In genomic region chr11:119041325-119041716, GRCm38 (mm10) we compare ENCODE assay signal across 8 mouse cellular contexts. TPM values are rescaled to one million over a fixed set of nuclear protein-coding genes. Genes with fewer than 3 reads are reported as not detected.
DNase-seq lines count a peak whose midpoint lies in the region; ATAC-seq and TF ChIP-seq lines count a peak whose summit lies in the region.

No protein-coding gene starts in this region.

- under 1% methylated on average over 31 of the region's 31 CpGs for WGBS in kidney, postnatal 0 days
- WGBS in forebrain, embryonic 10.5 days: under 1% methylated on average over 31 of the region's 31 CpGs
- WGBS in liver, adult 2 months: under 1% methylated on average over 31 of the region's 31 CpGs

- 0 out of 2 replicates have a peak, but pooled peaks cover 4% of the 10 kb centered on the region for H3K36me3 ChIP-seq in kidney, postnatal 0 days (ENCODE audit: insufficient read depth, low read length)
- peaks cover 10% of the 10 kb centered on the region for H3K36me3 ChIP-seq in forebrain, embryonic 10.5 days (replicated peaks)
- H3K36me3 ChIP-seq in liver, adult 2 months (ENCODE audit: control insufficient read depth, insufficient read depth, low read length): no peaks in the 10 kb centered on the region; the same call in 1 of the 2 replicates

- ATAC-seq in kidney, postnatal 0 days (replicated peaks; ENCODE audit: low FRiP score, low read depth): no peak; the same call in none of the 2 replicates

- TF ChIP-seq CTCF in kidney, postnatal 0 days (IDR thresholded peaks at IDR 0.05; ENCODE audit: low read depth): no peak
- no peak for TF ChIP-seq CTCF in liver, adult 2 months (IDR thresholded peaks at IDR 0.05; ENCODE audit: low read depth, low read length)

- H3K9ac ChIP-seq in kidney, postnatal 0 days (ENCODE audit: low read depth, low read length): peak overlapping the region; percentile 51
- H3K9ac ChIP-seq in liver, adult 2 months (ENCODE audit: low read depth, low read length): peak overlapping the region; percentile 80

- peaks cover 57% of the 10 kb centered on the region for H3K27me3 ChIP-seq in kidney, postnatal 0 days (ENCODE audit: insufficient read depth, low read length)
- H3K27me3 ChIP-seq in forebrain, embryonic 10.5 days (ENCODE audit: poor library complexity, severe bottlenecking): peaks cover 92% of the 10 kb centered on the region
- H3K27me3 ChIP-seq in liver, adult 2 months (ENCODE audit: control insufficient read depth, insufficient read depth, low read length): 0 out of 2 replicates have a peak, but pooled peaks cover 4% of the 10 kb centered on the region

- no peaks in the 10 kb centered on the region for H3K9me3 ChIP-seq in kidney, postnatal 0 days (replicated peaks; ENCODE audit: low read length)
- no peaks in the 10 kb centered on the region for H3K9me3 ChIP-seq in forebrain, embryonic 10.5 days

- H3K79me2 ChIP-seq in liver, adult 2 months (ENCODE audit: control insufficient read depth, insufficient read depth, low read length): no peaks in the 10 kb centered on the region

- peaks cover 51% of the 10 kb centered on the region for H3K4me1 ChIP-seq in kidney, postnatal 0 days (replicated peaks; ENCODE audit: insufficient read depth, low read length)
- H3K4me1 ChIP-seq in forebrain, embryonic 10.5 days: peaks cover 95% of the 10 kb centered on the region
- peaks cover 25% of the 10 kb centered on the region for H3K4me1 ChIP-seq in liver, adult 2 months (ENCODE audit: control insufficient read depth, insufficient read depth, low read length)

- H3K4me3 ChIP-seq in kidney, postnatal 0 days (replicated peaks; ENCODE audit: low read depth, low read length): peak overlapping the region; percentile 62
- H3K4me3 ChIP-seq in forebrain, embryonic 10.5 days: peak overlapping the region; percentile 70
- peak overlapping the region; percentile 71 for H3K4me3 ChIP-seq in liver, adult 2 months (ENCODE audit: insufficient read depth, low read depth, low read length)

- DNase-seq in kidney, postnatal 0 days (ENCODE audit: low spot score): no peak
- no peak for DNase-seq in kidney, postnatal 36 days
- DNase-seq in Muller cell, postnatal 12 days (ENCODE audit: inconsistent ontology term): peak; percentile 74
- DNase-seq in forebrain, embryonic 10.5 days (ENCODE audit: extremely low spot score, low spot score): peak; percentile 83
- peak; percentile 29 for DNase-seq in liver, adult 2 months (ENCODE audit: extremely low read depth, low read depth, low spot score)
- DNase-seq in retina, embryonic 14.5 days (ENCODE audit: low spot score): peak; percentile 76
- DNase-seq in urinary bladder, adult 18-20 months (ENCODE audit: low spot score in 2 of 2): no peak
- no peak for DNase-seq in thymus, postnatal 36 days

- peak overlapping the region; percentile 99 for H3K4me2 ChIP-seq in kidney, postnatal 0 days (ENCODE audit: low read length)

- H3K27ac ChIP-seq in kidney, postnatal 0 days: no peak overlapping the region
- H3K27ac ChIP-seq in forebrain, embryonic 10.5 days: peak overlapping the region; percentile 94
- peak overlapping the region; percentile 55 for H3K27ac ChIP-seq in liver, adult 2 months (replicated peaks; ENCODE audit: insufficient read depth, low read depth, low read length)

- no peak for TF ChIP-seq POLR2A in liver, adult 2 months (IDR thresholded peaks at IDR 0.05; ENCODE audit: extremely low read depth, insufficient read depth, low read length)

RNA-seq across cellular contexts. Expression of gene Cbx8, which starts 0.6 kb away (rescaled TPM):
- 6.1 and 7.7 TPM in 2 replicates for polyA plus RNA-seq in kidney, postnatal 0 days (2015; fragmentation: Nextera tagmentation; extraction: Ambion mirVana)
- 9.5 and 11.3 TPM in 2 replicates for polyA plus RNA-seq in forebrain, embryonic 10.5 days (2016; fragmentation: Nextera tagmentation; extraction: Ambion mirVana)
- 4.3 and 5.1 TPM in 2 replicates for total RNA-seq in liver, adult 2 months (2014; rRNA removed)
- 1.7 and 4.4 TPM in 2 replicates for polyA plus RNA-seq in liver, adult 2 months (2012; rRNA removed)

RNA-seq across cellular contexts. Expression of gene Cbx2, which starts 18.6 kb away (rescaled TPM):
- polyA plus RNA-seq in kidney, postnatal 0 days (2015; fragmentation: Nextera tagmentation; extraction: Ambion mirVana): 16.7 and 18.4 TPM in 2 replicates
- 115 and 127 TPM in 2 replicates for polyA plus RNA-seq in forebrain, embryonic 10.5 days (2016; fragmentation: Nextera tagmentation; extraction: Ambion mirVana)
- 3.9 and 4.9 TPM in 2 replicates for total RNA-seq in liver, adult 2 months (2014; rRNA removed)
- polyA plus RNA-seq in liver, adult 2 months (2012; rRNA removed): 2.9 and 4.1 TPM in 2 replicates

RNA-seq across cellular contexts. Expression of gene Cbx4, which starts 44.7 kb away (rescaled TPM):
- 8.0 and 9.7 TPM in 2 replicates for polyA plus RNA-seq in kidney, postnatal 0 days (2015; fragmentation: Nextera tagmentation; extraction: Ambion mirVana)
- polyA plus RNA-seq in forebrain, embryonic 10.5 days (2016; fragmentation: Nextera tagmentation; extraction: Ambion mirVana): 3.3 and 4.6 TPM in 2 replicates
- 2.8 and 2.9 TPM in 2 replicates for total RNA-seq in liver, adult 2 months (2014; rRNA removed)
- 7.9 and 8.2 TPM in 2 replicates for polyA plus RNA-seq in liver, adult 2 months (2012; rRNA removed)

RNA-seq across cellular contexts. Expression of gene Enpp7, which starts 53.3 kb away (rescaled TPM):
- polyA plus RNA-seq in kidney, postnatal 0 days (2015; fragmentation: Nextera tagmentation; extraction: Ambion mirVana): not detected in 2 replicates
- not detected in 2 replicates for polyA plus RNA-seq in forebrain, embryonic 10.5 days (2016; fragmentation: Nextera tagmentation; extraction: Ambion mirVana)
- not detected in 2 replicates for total RNA-seq in liver, adult 2 months (2014; rRNA removed)
- polyA plus RNA-seq in liver, adult 2 months (2012; rRNA removed): not detected in 2 replicates

Comparison
In these comparisons a context has a peak if more than half of its experiments do, and no peak if none do; other contexts are left out.
1. DNase-seq: peak in Muller cell, postnatal 12 days (single experiment), forebrain, embryonic 10.5 days (single experiment), liver, adult 2 months (single experiment) and retina, embryonic 14.5 days (single experiment); none in kidney, postnatal 0 days (single experiment), kidney, postnatal 36 days (0 of 2), urinary bladder, adult 18-20 months (0 of 2) and thymus, postnatal 36 days (0 of 2).
2. Peak in every context shown above with its lines, with median percentiles within 50 percentile points of each other: H3K4me3 ChIP-seq.